Mouse (Mus musculus) CH12.LX (cell line): ENCODE results near the gene Lrrc20. TPM values are rescaled to one million over a fixed set of nuclear protein-coding genes. Genes with fewer than 3 reads are reported as not detected.

ENCODE experiments used
- DNase-seq: peaks from one replicate; pipeline ENCODE4 v3.0.0-alpha.2; 2013; ENCODE audit errors: extremely low read depth
- H3K27ac ChIP-seq: 2 replicates; pipeline ENCODE4 v1.5.1; 2012; ENCODE audit warnings: low read depth, mild to moderate bottlenecking, control low read depth, moderate library complexity; ENCODE audit not compliant: insufficient read depth
- H3K27me3 ChIP-seq: replicated peaks from 2 replicates; pipeline ENCODE3; 2012; ENCODE audit warnings: inconsistent platforms
- H3K36me3 ChIP-seq, 2 experiments: replicated peaks in 1 of 2; 2 replicates each; pipeline versions ENCODE3 to v1.6.1; 2012; ENCODE audit warnings: inconsistent platforms in 1 of 2, low read length in 1 of 2, mild to moderate bottlenecking in 1 of 2, mixed read lengths in 1 of 2, moderate library complexity in 1 of 2; ENCODE audit not compliant: control insufficient read depth in 1 of 2, insufficient read depth in 1 of 2
- H3K4me1 ChIP-seq, 2 experiments: 2 replicates each; pipeline ENCODE4 v1.6.1; 2012; ENCODE audit warnings: inconsistent platforms in 1 of 2, moderate library complexity in 1 of 2; ENCODE audit not compliant: insufficient read depth in 2 of 2, control insufficient read depth in 1 of 2
- H3K4me2 ChIP-seq: 2 replicates; pipeline ENCODE4 v1.6.1; 2012; ENCODE audit warnings: low read depth, mild to moderate bottlenecking, control low read depth; ENCODE audit not compliant: poor library complexity, insufficient read depth, severe bottlenecking
- H3K4me3 ChIP-seq, 3 experiments: fragments of 150-350 bp in 1 of 3; sonication (generic) in 1 of 3; replicated peaks in 1 of 3; 2 replicates each; pipeline versions ENCODE3 to v1.5.1; 2011 to 2012; ENCODE audit warnings: low read depth in 2 of 3, low read length in 2 of 3, mild to moderate bottlenecking in 2 of 3, moderate library complexity in 2 of 3, control low read depth in 1 of 3, improper control_type of control experiment in 1 of 3, inconsistent platforms in 1 of 3, mixed read lengths in 1 of 3; ENCODE audit not compliant: poor library complexity in 1 of 3
- H3K79me2 ChIP-seq: replicated peaks from 2 replicates; pipeline ENCODE4 v1.6.1; 2012; ENCODE audit warnings: mild to moderate bottlenecking, moderate library complexity; ENCODE audit not compliant: control insufficient read depth, poor library complexity, insufficient read depth, severe bottlenecking; ENCODE audit errors: extremely low read depth
- H3K9ac ChIP-seq: 2 replicates; pipeline ENCODE4 v1.6.1; 2012; ENCODE audit warnings: low read depth, mild to moderate bottlenecking, control low read depth, moderate library complexity; ENCODE audit not compliant: insufficient read depth
- H3K9me3 ChIP-seq: replicated peaks from 2 replicates; pipeline ENCODE3; 2012; ENCODE audit warnings: low read length, inconsistent platforms, mixed read lengths
- BHLHE40 ChIP-seq: IDR thresholded peaks from 2 replicates; pipeline ENCODE4 v1.6.1; 2011; ENCODE audit warnings: mild to moderate bottlenecking, low read depth, low read length, improper control_type of control experiment
- CHD1 ChIP-seq: IDR thresholded peaks from 2 replicates; pipeline ENCODE4 v1.6.1; 2012; ENCODE audit warnings: low read depth, low read length, improper control_type of control experiment, inconsistent platforms
- CHD2 ChIP-seq: IDR thresholded peaks from 2 replicates; pipeline ENCODE4 v1.6.1; 2011; ENCODE audit warnings: low read length, improper control_type of control experiment
- CTCF ChIP-seq, 2 experiments: IDR thresholded peaks in 1 of 2; conservative IDR thresholded peaks in 1 of 2; 2 replicates each; pipeline ENCODE4 v1.5.1; 2011 to 2012; ENCODE audit warnings: low read depth in 2 of 2, low read length in 2 of 2, improper control_type of control experiment in 1 of 2, inconsistent platforms in 1 of 2, mild to moderate bottlenecking in 1 of 2, moderate library complexity in 1 of 2
- E2F4 ChIP-seq: IDR thresholded peaks from 2 replicates; pipeline ENCODE4 v1.6.1; 2011; ENCODE audit warnings: low read depth, low read length, improper control_type of control experiment; ENCODE audit not compliant: insufficient replicate concordance
- ELF1 ChIP-seq: IDR thresholded peaks from 2 replicates; pipeline ENCODE4 v1.6.1; 2014; ENCODE audit warnings: low read depth, mild to moderate bottlenecking, inconsistent platforms, low read length, improper control_type of control experiment
- EP300 ChIP-seq: IDR thresholded peaks from 2 replicates; pipeline ENCODE4 v1.6.1; 2011; ENCODE audit warnings: low read length, improper control_type of control experiment
- ETS1 ChIP-seq: conservative IDR thresholded peaks from 2 replicates; pipeline ENCODE4 v1.6.1; 2012; ENCODE audit warnings: low read depth, mild to moderate bottlenecking, inconsistent platforms, low read length, improper control_type of control experiment, moderate library complexity
- GABPA ChIP-seq: IDR thresholded peaks from 2 replicates; pipeline ENCODE4 v1.6.1; 2012; ENCODE audit warnings: low read depth, low read length, improper control_type of control experiment, inconsistent platforms; ENCODE audit not compliant: insufficient replicate concordance
- HCFC1 ChIP-seq: IDR thresholded peaks from 2 replicates; pipeline ENCODE4 v1.6.1; 2012; ENCODE audit warnings: low read depth, mild to moderate bottlenecking, inconsistent platforms, low read length, improper control_type of control experiment
- IRF4 ChIP-seq: IDR thresholded peaks from 2 replicates; pipeline ENCODE4 v1.6.1; 2014; ENCODE audit warnings: low read depth, mild to moderate bottlenecking, inconsistent platforms, low read length, improper control_type of control experiment
- JUN ChIP-seq: IDR thresholded peaks from 2 replicates; pipeline ENCODE4 v1.6.1; 2011; ENCODE audit warnings: low read depth, mild to moderate bottlenecking, low read length, improper control_type of control experiment, moderate library complexity; ENCODE audit not compliant: insufficient read depth
- JUND ChIP-seq: conservative IDR thresholded peaks from 2 replicates; pipeline ENCODE4 v1.6.1; 2011; ENCODE audit warnings: low read depth, low read length, improper control_type of control experiment
- KAT2A ChIP-seq: IDR thresholded peaks from 2 replicates; pipeline ENCODE4 v1.6.1; 2012; ENCODE audit warnings: low read length, improper control_type of control experiment, inconsistent platforms; ENCODE audit not compliant: insufficient replicate concordance
- MAFK ChIP-seq: IDR thresholded peaks from 2 replicates; pipeline ENCODE4 v1.6.1; 2011; ENCODE audit warnings: low read length, improper control_type of control experiment; ENCODE audit not compliant: insufficient replicate concordance
- MAX ChIP-seq: IDR thresholded peaks from 2 replicates; pipeline ENCODE4 v1.6.1; 2011; ENCODE audit warnings: low read length, improper control_type of control experiment
- MAZ ChIP-seq: IDR thresholded peaks from 2 replicates; pipeline ENCODE4 v1.6.1; 2012; ENCODE audit warnings: low read depth, mild to moderate bottlenecking, inconsistent platforms, low read length, improper control_type of control experiment, moderate library complexity
- MEF2A ChIP-seq: IDR thresholded peaks from 2 replicates; pipeline ENCODE4 v1.6.1; 2014; ENCODE audit warnings: low read depth, mild to moderate bottlenecking, inconsistent platforms, low read length, improper control_type of control experiment, borderline replicate concordance
- MXI1 ChIP-seq: IDR thresholded peaks from 2 replicates; pipeline ENCODE4 v1.6.1; 2011; ENCODE audit warnings: mild to moderate bottlenecking, low read depth, low read length, improper control_type of control experiment
- MYC ChIP-seq: IDR thresholded peaks from 2 replicates; pipeline ENCODE4 v1.6.1; 2011; ENCODE audit warnings: low read depth, mild to moderate bottlenecking, improper control_type of control experiment, low read length
- NELFE ChIP-seq: IDR thresholded peaks from 2 replicates; pipeline ENCODE4 v1.6.1; 2011; ENCODE audit warnings: low read depth, low read length, improper control_type of control experiment
- NRF1 ChIP-seq: IDR thresholded peaks from 2 replicates; pipeline ENCODE4 v1.6.1; 2014; ENCODE audit warnings: low read depth, mild to moderate bottlenecking, inconsistent platforms, low read length, improper control_type of control experiment, moderate library complexity
- PAX5 ChIP-seq: IDR thresholded peaks from 2 replicates; pipeline ENCODE4 v1.6.1; 2012; ENCODE audit warnings: low read length, inconsistent platforms, mixed read lengths
- POLR2A ChIP-seq: IDR thresholded peaks from 2 replicates; pipeline ENCODE4 v1.6.1; 2011; ENCODE audit warnings: low read depth, mild to moderate bottlenecking, improper control_type of control experiment, low read length
- POLR2AphosphoS2 ChIP-seq: IDR thresholded peaks from 2 replicates; pipeline ENCODE4 v1.6.1; 2011; ENCODE audit warnings: low read depth, low read length, improper control_type of control experiment
- RAD21 ChIP-seq: IDR thresholded peaks from 2 replicates; pipeline ENCODE4 v1.6.1; 2011; ENCODE audit warnings: low read depth, mild to moderate bottlenecking, low read length, improper control_type of control experiment, moderate library complexity
- RCOR1 ChIP-seq: conservative IDR thresholded peaks from 2 replicates; pipeline ENCODE4 v1.6.1; 2012; ENCODE audit warnings: low read depth, mild to moderate bottlenecking, inconsistent platforms, low read length, improper control_type of control experiment
- SIN3A ChIP-seq: IDR thresholded peaks from 2 replicates; pipeline ENCODE4 v1.6.1; 2012; ENCODE audit warnings: low read length, improper control_type of control experiment, inconsistent platforms
- SMC3 ChIP-seq: IDR thresholded peaks from 2 replicates; pipeline ENCODE4 v1.6.1; 2011; ENCODE audit warnings: low read depth, low read length, improper control_type of control experiment
- TBP ChIP-seq: conservative IDR thresholded peaks from 2 replicates; pipeline ENCODE4 v1.6.1; 2011; ENCODE audit warnings: low read depth, low read length, improper control_type of control experiment
- TCF12 ChIP-seq: IDR thresholded peaks from 2 replicates; pipeline ENCODE4 v1.6.1; 2014; ENCODE audit warnings: low read depth, mild to moderate bottlenecking, inconsistent platforms, low read length, improper control_type of control experiment
- UBTF ChIP-seq: IDR thresholded peaks from 2 replicates; pipeline ENCODE4 v1.6.1; 2012; ENCODE audit warnings: low read depth, mild to moderate bottlenecking, inconsistent platforms, low read length, improper control_type of control experiment, moderate library complexity
- USF1 ChIP-seq: IDR thresholded peaks from 2 replicates; pipeline ENCODE4 v1.6.1; 2014; ENCODE audit warnings: low read depth, mild to moderate bottlenecking, inconsistent platforms, low read length, improper control_type of control experiment
- USF2 ChIP-seq: conservative IDR thresholded peaks from 2 replicates; pipeline ENCODE4 v1.6.1; 2011; ENCODE audit warnings: low read depth, low read length, improper control_type of control experiment
- ZC3H11A ChIP-seq: IDR thresholded peaks from 2 replicates; pipeline ENCODE4 v1.6.1; 2012; ENCODE audit warnings: low read depth, mild to moderate bottlenecking, inconsistent platforms, low read length, improper control_type of control experiment
- ZKSCAN1 ChIP-seq: IDR thresholded peaks from 2 replicates; pipeline ENCODE4 v1.6.1; 2012; ENCODE audit warnings: low read depth, inconsistent platforms, low read length, improper control_type of control experiment, borderline replicate concordance
- ZMIZ1 ChIP-seq: IDR thresholded peaks from 2 replicates; pipeline ENCODE4 v1.6.1; 2012; ENCODE audit warnings: low read depth, mild to moderate bottlenecking, inconsistent platforms, low read length, improper control_type of control experiment
- ZNF384 ChIP-seq: IDR thresholded peaks from 2 replicates; pipeline ENCODE4 v1.6.1; 2012; ENCODE audit warnings: low read depth, low read length, improper control_type of control experiment, inconsistent platforms
- dilution Hi-C: fragments of 300-500 bp; cut with MboI; formaldehyde crosslinking; loops from 2 replicates; pipeline ENCODE4 v1.14.3; 2020; ENCODE audit warnings: low sequenced_read_pairs; ENCODE audit not compliant: extremely low pct_unique_long_range_greater_than_20kb, extremely low pct_ligation_motif_present
- in situ Hi-C: fragments of 300-500 bp; cut with MboI; formaldehyde crosslinking; loops from 3 replicates; pipeline ENCODE4 v1.14.3; 2019; ENCODE audit warnings: low sequenced_read_pairs, low pct_ligation_motif_present, low pct_unique_long_range_greater_than_20kb, mixed read lengths
- polyA plus RNA-seq: library from polyadenylated mRNA; unstranded; fragments of >175 nt; gene quantifications from 2 replicates; pipeline ENCODE4 v1.2.1, GENCODE M21; 2012; ENCODE audit warnings: low read depth; ENCODE audit not compliant: insufficient read length
- total RNA-seq, 2 experiments: library from RNA; depleted of rRNA; stranded (reverse); fragments of 300-350 nt in 1 of 2; fragments of >200 nt in 1 of 2; gene quantifications; 2 replicates each; pipeline ENCODE4 v1.2.3; 2012 to 2014

The Lrrc20 gene
- total and polyA plus RNA-seq, 3 experiments: 8.0 to 13.7 (median 9.9) TPM

DNA sequence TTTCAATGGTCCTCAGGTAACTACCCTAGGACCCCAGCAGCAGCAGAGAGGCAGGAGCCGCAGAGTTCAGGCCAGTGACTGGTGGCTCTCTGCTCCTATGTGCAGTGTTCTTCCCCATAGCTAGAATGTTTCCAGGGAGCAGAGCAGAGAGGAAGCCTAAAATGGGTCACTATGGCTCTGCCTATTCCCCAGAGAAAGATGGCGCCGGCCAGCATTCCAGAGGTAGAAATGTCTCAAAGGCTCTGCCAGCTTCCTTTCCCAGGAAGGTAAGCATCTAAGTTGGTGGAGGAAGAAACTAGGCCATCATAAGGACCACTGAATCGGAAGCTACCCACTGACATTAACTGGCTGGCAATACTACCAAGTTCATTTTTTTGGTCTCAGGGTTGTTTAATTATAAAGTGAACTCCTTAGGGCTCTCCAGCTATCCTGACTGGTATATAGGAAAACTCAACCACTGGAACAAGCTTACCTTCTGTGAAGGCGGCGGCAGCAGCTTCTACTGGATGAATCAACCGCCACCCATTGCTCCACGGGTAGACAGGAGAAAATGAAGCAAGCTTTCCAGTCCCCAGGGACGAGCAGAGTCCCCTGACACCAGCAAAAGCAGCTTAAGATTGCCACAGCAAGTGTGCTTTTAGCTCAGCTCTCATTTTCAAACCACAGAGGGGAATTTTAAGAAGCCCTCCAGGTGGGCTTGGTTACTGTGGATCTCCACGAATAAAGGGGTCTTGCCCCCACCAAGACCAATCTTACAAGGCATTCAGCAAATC lies 27.8 kb upstream of the Lrrc20 start:
- no peak for TF ChIP-seq ZMIZ1
- TF ChIP-seq CHD2: no peak
- no peak for TF ChIP-seq ZC3H11A
- no peak for TF ChIP-seq MXI1
- TF ChIP-seq IRF4: peak; percentile 76
- TF ChIP-seq RAD21: no peak
- TF ChIP-seq PAX5: no peak
- TF ChIP-seq NRF1: no peak
- TF ChIP-seq RCOR1: no peak
- no peak for TF ChIP-seq NELFE
- TF ChIP-seq BHLHE40: peak; percentile 68; the same call in 1 of the 2 replicates
- 0 out of 2 replicates have a peak, but pooled peaks have one; percentile 19 for TF ChIP-seq MAFK
- TF ChIP-seq ETS1: peak; percentile 62
- TF ChIP-seq JUN: no peak
- no peak for TF ChIP-seq HCFC1
- TF ChIP-seq E2F4: no peak
- no peak for TF ChIP-seq CTCF (conservative IDR thresholded peaks at IDR 0.05 in 1 of 2, IDR thresholded peaks at IDR 0.05 in 1 of 2; ENCODE audit: low read depth in 2 of 2, low read length in 2 of 2)
- TF ChIP-seq MEF2A: peak; percentile 77
- no peak for TF ChIP-seq POLR2AphosphoS2
- no peak for TF ChIP-seq UBTF
- TF ChIP-seq ZNF384: no peak
- no peak for TF ChIP-seq TBP
- TF ChIP-seq USF1: no peak
- TF ChIP-seq EP300: peak; percentile 79
- TF ChIP-seq MYC: no peak
- TF ChIP-seq ELF1: no peak
- 0 out of 2 replicates have a peak, but pooled peaks have one; percentile 44 for TF ChIP-seq MAZ
- no peak for TF ChIP-seq ZKSCAN1
- TF ChIP-seq POLR2A: no peak
- no peak for TF ChIP-seq JUND
- TF ChIP-seq CHD1: no peak
- TF ChIP-seq SIN3A: peak; percentile 68; the same call in 1 of the 2 replicates
- TF ChIP-seq GABPA: no peak
- TF ChIP-seq KAT2A: peak; percentile 78; the same call in 1 of the 2 replicates
- no peak for TF ChIP-seq USF2
- no peak for TF ChIP-seq MAX
- TF ChIP-seq TCF12: peak; percentile 46; the same call in 1 of the 2 replicates
- no peak for TF ChIP-seq SMC3
- Histone ChIP-seq H3K9ac (no peak overlapping the region), H3K36me3 (peaks cover 6 to 51% of the 10 kb centered on the region in 2 experiments), H3K9me3 (no peaks in the 10 kb centered on the region), H3K4me1 (peaks cover 40 to 80% of the 10 kb centered on the region in 2 experiments), H3K27me3 (no peaks in the 10 kb centered on the region), H3K79me2 (peaks cover 93% of the 10 kb centered on the region), H3K4me2 (peak overlapping the region; percentile 72), H3K27ac (peak overlapping the region; percentile 49), H3K4me3 (peak overlapping the region in 2 of 3 experiments; percentile 6 to 7)
- peak; percentile 85 for DNase-seq
- in situ Hi-C loops: no loop called here
- dilution Hi-C loops: no loop called here
